Mouse (Mus musculus) 3134 (cell line): ENCODE results near the gene Epb41l2.

ENCODE experiments used
- DNase-seq: peaks from one replicate; pipeline ENCODE4 v3.0.0-alpha.2; 2011; ENCODE audit warnings: low spot score; ENCODE audit not compliant: insufficient read length; ENCODE audit errors: extremely low read depth

The Epb41l2 gene

DNA sequence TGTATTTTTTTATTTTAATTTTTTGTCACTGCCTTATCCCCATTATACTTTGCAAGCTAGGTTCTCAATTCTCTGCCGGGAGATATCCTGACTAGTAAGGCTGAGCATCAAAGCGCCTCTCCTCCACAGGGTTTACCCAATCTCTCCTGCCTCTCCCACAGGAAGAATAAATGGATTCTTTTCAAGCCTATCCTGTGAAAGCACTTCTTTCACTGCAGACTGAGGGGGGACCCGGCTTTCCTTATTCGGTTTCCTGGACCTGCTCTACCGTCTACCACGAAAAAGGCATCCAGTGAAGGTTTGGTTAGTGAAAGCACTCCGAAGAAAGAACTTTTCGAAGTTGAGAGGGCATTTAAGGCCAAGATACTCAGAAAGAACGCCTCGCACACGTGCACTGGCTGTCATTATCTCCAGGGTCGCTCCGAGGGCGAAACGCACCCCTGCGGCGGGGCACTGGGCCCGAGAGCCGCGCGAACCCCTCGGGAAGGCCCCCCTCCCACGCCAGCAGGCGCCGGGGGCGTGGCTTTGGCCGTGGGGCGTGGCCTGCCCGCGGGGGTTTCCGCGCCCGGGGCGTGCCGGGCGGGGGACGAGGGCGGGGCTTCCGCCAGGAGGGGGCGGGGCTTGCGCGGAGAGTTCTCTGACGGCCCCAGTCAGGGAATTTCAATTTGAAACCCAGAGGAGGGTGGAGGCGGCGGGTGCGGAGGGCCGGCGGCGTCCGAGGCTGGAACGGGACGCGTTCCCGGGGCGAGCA, at the start of gene Epb41l2:
TSS of gene Epb41l2 (plus strand) at position 591 of the 751 bp plus-strand sequence.
- peak; percentile 86 for DNase-seq

DNA sequence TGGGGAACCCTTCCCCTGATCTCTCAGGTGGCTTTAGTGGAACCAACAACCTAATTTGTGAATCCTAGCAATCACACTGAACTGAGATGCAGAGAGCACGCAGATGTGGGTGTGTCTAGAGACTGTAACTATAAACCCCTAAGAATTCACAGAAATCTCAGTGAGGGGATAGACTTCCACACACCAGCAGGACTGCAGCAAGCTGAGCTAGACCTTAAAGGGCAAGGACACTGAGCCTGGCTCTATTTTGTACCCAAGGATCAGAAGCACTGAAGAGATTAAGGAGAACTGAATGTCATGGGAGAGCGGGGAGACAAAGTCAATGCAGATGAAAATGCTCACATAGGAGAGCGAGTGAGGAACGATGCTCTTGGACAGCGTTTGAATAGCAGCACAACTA, 49.6 kb upstream of the Epb41l2 start:
- no peak for DNase-seq

DNA sequence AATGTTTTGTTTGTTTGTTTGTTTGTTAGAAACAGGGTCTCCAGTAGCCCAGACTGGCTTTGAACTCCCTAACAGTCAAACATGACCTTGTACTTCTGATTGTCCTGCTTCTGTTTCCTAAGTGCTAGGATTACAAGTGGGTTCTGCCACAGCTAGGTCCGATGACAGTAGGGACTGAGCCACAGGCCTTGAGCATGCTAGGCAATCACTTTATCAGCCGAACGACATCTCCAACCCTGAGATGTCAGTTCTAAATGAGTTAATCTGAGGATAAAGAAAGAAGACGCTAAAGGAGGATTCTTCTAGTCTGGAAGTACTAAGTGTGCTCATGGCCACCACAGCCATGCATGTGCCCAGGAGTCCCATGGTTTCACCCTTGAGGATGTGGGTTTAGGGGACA, 48.9 kb upstream of the Epb41l2 start:
- DNase-seq: no peak

DNA sequence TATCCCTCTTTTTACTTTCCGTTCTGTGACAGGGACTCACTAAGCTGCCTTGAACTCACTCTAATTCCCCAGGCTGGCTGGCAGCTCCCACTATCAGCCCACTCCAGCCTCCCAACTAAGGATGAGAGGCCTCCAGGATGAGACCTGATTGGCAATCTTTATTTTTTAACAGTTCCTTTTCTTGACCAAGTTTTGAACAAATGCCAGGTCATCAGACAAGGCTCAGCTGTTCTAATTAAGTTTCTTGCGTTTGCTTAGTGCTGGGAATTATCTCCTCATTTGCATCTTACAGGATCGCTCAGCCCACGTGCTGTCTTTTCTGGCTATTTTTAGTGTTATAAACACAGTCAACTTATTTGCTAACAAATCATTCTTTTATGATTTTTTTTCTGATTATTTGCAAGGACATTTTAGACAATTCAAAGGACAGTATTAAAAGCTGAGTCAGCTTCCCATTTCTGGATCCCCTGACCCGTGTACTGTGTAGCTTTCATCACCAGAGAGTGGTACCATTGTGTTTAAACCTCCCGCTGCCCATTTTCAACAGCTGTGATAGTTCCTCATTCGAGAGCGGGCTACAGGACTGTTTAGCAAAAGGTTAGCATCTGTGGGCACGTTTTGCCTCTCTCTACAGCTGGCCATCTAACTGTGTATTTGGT, 47.9 kb upstream of the Epb41l2 start:
- DNase-seq: no peak

- DNase-seq: no peak
Measured at GRCm38 (mm10) chr10:25313856-25314584, 45.6 kb upstream of the Epb41l2 start.

GRCm38 (mm10) chr10:25317665-25318064, 41.9 kb upstream of the Epb41l2 start:
- DNase-seq: no peak

- no peak for DNase-seq
Measured at GRCm38 (mm10) chr10:25318405-25318804, 41.2 kb upstream of the Epb41l2 start.

- no peak for DNase-seq
Measured at GRCm38 (mm10) chr10:25319531-25319930, 40.1 kb upstream of the Epb41l2 start.

DNA sequence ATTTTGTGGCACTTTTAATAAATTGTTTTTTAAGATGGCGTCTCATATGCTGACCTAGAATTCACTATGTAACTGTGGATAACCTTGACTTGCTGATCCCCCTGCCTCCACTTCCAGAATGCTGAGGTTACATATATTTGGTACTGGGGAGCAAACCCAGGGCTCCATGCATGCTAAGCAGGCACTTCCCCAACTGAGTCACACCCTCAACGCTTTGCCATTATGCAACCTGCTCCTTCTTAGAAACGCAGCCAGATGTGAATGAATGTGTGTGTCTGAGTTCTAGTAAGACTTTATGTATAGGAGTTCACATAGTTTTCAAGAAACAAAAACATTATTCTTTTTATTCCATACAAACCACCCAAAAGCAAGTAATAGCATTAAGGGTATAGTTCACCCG, 38.4 kb upstream of the Epb41l2 start:
- DNase-seq: no peak

DNA sequence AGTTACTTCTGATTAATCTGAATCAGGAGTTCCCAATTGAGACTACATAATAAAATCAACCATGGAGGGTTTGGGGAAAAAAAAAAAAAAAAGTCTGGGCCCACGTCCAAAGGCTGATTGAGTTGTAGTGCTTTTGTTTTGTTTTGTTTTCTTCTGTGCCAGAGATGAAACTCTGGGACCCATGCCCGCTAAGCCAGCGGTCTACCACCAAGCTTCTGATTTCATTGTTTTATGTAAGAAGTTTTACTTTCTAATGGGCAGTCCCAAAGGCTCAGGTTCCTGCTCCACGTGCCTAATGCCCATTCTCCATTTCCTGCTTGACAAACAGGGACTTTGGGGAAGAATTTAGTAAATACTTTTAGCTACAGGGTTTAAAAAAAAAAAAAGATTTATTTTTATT, 33.9 kb upstream of the Epb41l2 start:
- DNase-seq: peak; percentile 27

GRCm38 (mm10) chr10:25327511-25327910, 32.1 kb upstream of the Epb41l2 start:
- DNase-seq: no peak

- no peak for DNase-seq
Measured at GRCm38 (mm10) chr10:25330094-25330493, 29.5 kb upstream of the Epb41l2 start.

- DNase-seq: peak; percentile 24
Measured at GRCm38 (mm10) chr10:25331321-25332049, 28.1 kb upstream of the Epb41l2 start.

DNA sequence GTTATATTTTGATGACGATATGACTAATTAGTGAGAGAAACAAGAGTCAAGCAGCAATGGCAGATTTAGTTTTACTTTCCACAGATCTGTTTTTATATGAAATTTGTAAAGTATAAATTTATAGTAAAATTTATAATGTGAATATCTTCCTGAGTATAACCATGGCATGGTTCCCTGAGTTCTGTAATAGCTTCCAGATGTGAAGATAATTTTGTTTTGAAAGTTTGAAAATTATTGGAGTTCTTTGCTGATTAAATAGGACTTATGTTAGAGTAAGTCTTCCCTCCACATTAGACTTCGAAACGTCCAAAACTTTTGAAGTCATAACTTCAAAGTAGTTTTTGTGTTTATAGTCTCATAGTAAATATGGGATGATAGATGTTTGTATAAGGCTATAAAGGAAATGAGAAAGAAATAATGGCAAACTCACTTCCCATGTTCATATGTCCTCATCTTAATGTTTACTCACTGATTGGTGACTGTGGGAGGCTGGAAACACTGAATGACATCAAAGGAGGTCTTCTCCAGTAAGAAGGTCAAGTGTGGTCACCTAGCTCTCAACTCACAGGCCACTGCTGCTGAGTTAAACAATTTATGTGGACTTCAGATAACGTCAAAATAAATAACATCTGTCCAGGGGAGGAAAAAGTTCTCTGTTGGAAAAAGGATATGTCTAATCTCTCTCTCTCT, 26.1 kb upstream of the Epb41l2 start:
- DNase-seq: no peak

- peak; percentile 22 for DNase-seq
Measured at GRCm38 (mm10) chr10:25340675-25341074, 18.9 kb upstream of the Epb41l2 start.

GRCm38 (mm10) chr10:25342801-25343200, 16.8 kb upstream of the Epb41l2 start:
- DNase-seq: no peak

DNA sequence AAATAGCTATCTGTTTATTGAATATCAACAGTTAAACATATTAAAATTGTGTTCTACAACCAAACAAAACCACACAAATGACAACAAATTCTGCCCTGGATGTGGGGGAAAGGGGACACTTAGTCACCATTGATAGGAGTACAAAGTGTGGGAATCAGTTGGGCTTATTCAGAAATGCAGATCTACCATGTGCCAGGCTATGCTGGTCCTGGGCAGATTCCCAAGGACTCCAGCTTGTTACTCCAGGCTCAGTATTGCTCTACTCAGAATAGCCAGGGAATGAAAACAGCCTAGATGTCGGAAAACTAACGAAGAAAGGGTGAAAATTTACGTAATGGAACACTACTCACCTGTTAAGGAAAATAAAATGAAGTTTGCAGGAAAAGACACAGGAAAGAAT, 5.7 kb upstream of the Epb41l2 start:
- DNase-seq: no peak

- DNase-seq: no peak
Measured at GRCm38 (mm10) chr10:25354390-25354789, 5.2 kb upstream of the Epb41l2 start.

DNA sequence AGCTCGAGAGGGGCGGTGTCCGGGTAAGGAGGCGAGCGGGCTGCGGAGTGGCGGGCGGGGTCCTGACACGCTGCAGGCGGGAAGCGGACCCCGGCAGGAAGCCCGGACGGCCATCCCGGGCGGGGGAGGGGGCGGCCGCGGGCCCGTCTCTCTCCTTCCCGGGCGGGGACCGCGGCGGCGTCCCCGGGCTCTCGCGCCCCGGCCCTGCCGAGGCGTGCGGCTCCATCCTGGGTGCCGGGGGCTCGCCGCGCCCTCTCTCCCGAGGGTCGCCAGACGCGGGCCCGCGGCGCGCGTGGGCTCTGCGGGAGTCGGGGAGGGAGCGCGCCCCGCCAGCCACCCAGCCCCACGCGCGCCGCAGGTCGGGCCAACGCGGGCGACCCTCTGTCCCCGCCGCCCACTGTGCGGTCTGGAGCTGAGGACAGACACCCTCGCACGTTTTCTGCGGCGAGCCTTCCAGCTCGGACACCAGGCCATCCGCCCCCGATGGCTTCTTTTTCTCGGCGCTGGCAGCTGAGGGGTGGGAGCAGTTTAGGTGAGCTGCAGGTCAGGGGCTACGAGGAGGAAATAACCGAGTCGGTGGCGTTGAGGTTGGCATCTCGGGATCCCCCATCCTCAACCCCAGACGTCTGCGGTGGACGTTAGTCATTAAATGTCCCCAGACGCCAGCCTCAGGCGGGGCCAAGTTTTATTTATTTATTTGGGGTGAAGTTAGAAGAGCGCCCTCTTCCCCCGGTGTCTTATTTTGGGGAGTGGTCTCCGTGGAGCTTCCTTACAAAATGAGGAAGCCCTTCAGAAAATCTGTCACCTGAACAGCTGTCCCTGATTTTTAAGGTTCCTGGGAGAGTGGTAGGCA, 587 bp downstream of the Epb41l2 start:
- DNase-seq: peak; percentile 48
